Mouse (Mus musculus) forebrain, embryonic 11.5 days (tissue): ENCODE data around the gene Armcx3. TPM values are rescaled to one million over a fixed set of nuclear protein-coding genes. Genes with fewer than 3 reads are reported as not detected.

Experiments used
- ATAC-seq: fragments of 200-750 bp; cut with Nextera tagmentation; replicated peaks from 2 replicates; pipeline ENCODE4 v1.8.0; 2017; ENCODE audit warnings: moderate TSS enrichment; ENCODE audit not compliant: low FRiP score
- DNase-seq: peaks from one replicate; pipeline ENCODE4 v3.0.0-alpha.2; 2017; ENCODE audit warnings: low spot score
- H3K27ac ChIP-seq: fragments of 300-500 bp; sonication (generic); 2 replicates; pipeline ENCODE4 v1.5.1; 2014; ENCODE audit warnings: low read depth, low read length
- H3K27me3 ChIP-seq: fragments of 300-500 bp; sonication (generic); 2 replicates; pipeline ENCODE4 v1.6.1; 2014; ENCODE audit warnings: mild to moderate bottlenecking, low read length, mixed read lengths; ENCODE audit not compliant: control insufficient read depth, insufficient read depth
- H3K36me3 ChIP-seq: fragments of 300-500 bp; sonication (generic); 2 replicates; pipeline ENCODE4 v1.6.1; 2014; ENCODE audit warnings: mild to moderate bottlenecking, low read length, moderate library complexity, mixed read lengths; ENCODE audit not compliant: control insufficient read depth, insufficient read depth
- H3K4me1 ChIP-seq: fragments of 300-500 bp; sonication (generic); replicated peaks from 2 replicates; pipeline ENCODE4 v1.6.1; 2014; ENCODE audit warnings: low read length, mixed read lengths; ENCODE audit not compliant: control insufficient read depth, insufficient read depth
- H3K4me2 ChIP-seq: fragments of 300-500 bp; sonication (generic); 2 replicates; pipeline ENCODE4 v1.6.1; 2014; ENCODE audit warnings: low read depth, mild to moderate bottlenecking, low read length, moderate library complexity, mixed read lengths; ENCODE audit not compliant: severe bottlenecking
- H3K4me3 ChIP-seq: fragments of 300-500 bp; sonication (generic); 2 replicates; pipeline ENCODE4 v1.5.1; 2014; ENCODE audit warnings: low read depth, low read length
- H3K9ac ChIP-seq: fragments of 300-500 bp; sonication (generic); 2 replicates; pipeline ENCODE4 v1.6.1; 2014; ENCODE audit warnings: low read length
- H3K9me3 ChIP-seq: fragments of 300-500 bp; sonication (generic); 2 replicates; pipeline ENCODE4 v1.6.1; 2016; ENCODE audit warnings: low read length, mixed read lengths; ENCODE audit not compliant: control insufficient read depth
- WGBS: fragments of 180-500 bp; shearing (Covaris S2); extraction: QIAGEN DNeasy Blood & Tissue Kit; methylation state at CpG from one replicate; pipeline ENCODE4 v1.1.7; 2014; 5-methylcytosine and 5-hydroxymethylcytosine counted together
- microRNA-seq: library from miRNA; unstranded; fragments of <30 nt; microRNA quantifications from one replicate; pipeline ENCODE4, GENCODE M21; 2016; ENCODE audit not compliant: insufficient number of aligned reads
- polyA plus RNA-seq: library from polyadenylated mRNA; unstranded; fragments of >200 nt; fragmentation: Nextera tagmentation; extraction: Ambion mirVana; gene quantifications from 2 replicates; pipeline ENCODE4 v1.2.1, GENCODE M21; 2014

Gene Armcx3
- polyA plus RNA-seq, 1 experiment from 2014 or later = 66.0 TPM

- WGBS = 16% methylated on average over 27 of the region's 28 CpGs
- peak overlapping the region; percentile 59 for H3K27ac ChIP-seq
- H3K36me3 ChIP-seq = no peaks in the 10 kb centered on the region; the same call in 1 of the 2 replicates
- peak overlapping the region; percentile 58 for H3K4me3 ChIP-seq
- no peaks in the 10 kb centered on the region for H3K4me1 ChIP-seq
- H3K9ac ChIP-seq = peak overlapping the region; percentile 64
- peaks cover 6% of the 10 kb centered on the region; the same call in 1 of the 2 replicates for H3K27me3 ChIP-seq
- H3K9me3 ChIP-seq = no peaks in the 10 kb centered on the region
- DNase-seq = peak; percentile 62
- ATAC-seq = peak; percentile 78
- peak overlapping the region; percentile 47 for H3K4me2 ChIP-seq
These were observed 51.7 kb downstream of the Armcx3 start for GRCm38 (mm10) chrX:134807833-134808754.

GRCm38 (mm10) chrX:134808755-134809224 lies 52.4 kb downstream of the Armcx3 start, which contains the start of gene Armcx2:
Gene Armcx2 (minus strand): TSS chrX:134809221.
- ATAC-seq = peak; percentile 94
- peak within 1 kb of the TSS; percentile 47 for H3K4me2 ChIP-seq
- H3K36me3 ChIP-seq = no peaks in the 10 kb centered on the region; the same call in 1 of the 2 replicates
- H3K9ac ChIP-seq = peak within 1 kb of the TSS; percentile 64
- H3K4me3 ChIP-seq = peak within 1 kb of the TSS; percentile 58
- peaks cover 6% of the 10 kb centered on the region; the same call in 1 of the 2 replicates for H3K27me3 ChIP-seq
- 13% methylated on average over 15 of the region's 16 CpGs for WGBS
- peak within 1 kb of the TSS; percentile 59 for H3K27ac ChIP-seq
- peak; percentile 71 for DNase-seq
- H3K9me3 ChIP-seq = no peaks in the 10 kb centered on the region
- H3K4me1 ChIP-seq = no peaks in the 10 kb centered on the region

Small RNA genes lying within 50 kb of the gene (microRNA-seq; reads per million reads assigned to microRNA genes)
- not detected for gene Mir7093

Other genes with a start within 250 kb of the Armcx3 start
- 72.0 and 81.3 TPM in 2 replicates for gene Timm8a1, start 214.7 kb upstream of the Armcx3 start, polyA plus RNA-seq
- gene Btk, start 173.0 kb upstream of the Armcx3 start, polyA plus RNA-seq = 0.99 and 1.2 TPM in 2 replicates
- 295 and 342 TPM in 2 replicates for gene Rpl36a, start 170.9 kb upstream of the Armcx3 start, polyA plus RNA-seq
- 3.3 and 3.9 TPM in 2 replicates for gene Gla, start 155.5 kb upstream of the Armcx3 start, polyA plus RNA-seq
- gene Hnrnph2, start 155.4 kb upstream of the Armcx3 start, polyA plus RNA-seq = 183 and 185 TPM in 2 replicates
- gene Armcx4, start 70.1 kb upstream of the Armcx3 start, polyA plus RNA-seq = 6.3 and 6.6 TPM in 2 replicates
- gene Armcx1, start 38.6 kb upstream of the Armcx3 start, polyA plus RNA-seq = 40.5 and 42.8 TPM in 2 replicates
- gene Armcx6, start 5.2 kb upstream of the Armcx3 start, polyA plus RNA-seq = 16.8 and 17.1 TPM in 2 replicates
- 70.7 and 72.5 TPM in 2 replicates for gene Armcx2, start 52.6 kb downstream of the Armcx3 start, polyA plus RNA-seq
- 0.53 and 0.64 TPM in 2 replicates for gene Nxf2, start 208.2 kb downstream of the Armcx3 start, polyA plus RNA-seq